Mouse (Mus musculus) liver, postnatal 0 days (tissue): ENCODE data around the gene Zfp786. TPM values are rescaled to one million over a fixed set of nuclear protein-coding genes. Genes with fewer than 3 reads are reported as not detected.
"Not testable (repeated sequence)": the region's sequence is repeated elsewhere in the genome, so short reads cannot be mapped to it uniquely, and the experiment has no call there.

Source experiments
- ATAC-seq: fragments of 200-750 bp; cut with Nextera tagmentation; 2 replicates; pipeline ENCODE4 v1.8.0; 2017; ENCODE audit warnings: mild to moderate bottlenecking, moderate library complexity
- DNase-seq: peaks from one replicate; pipeline ENCODE4 v3.0.0-alpha.2; 2016
- H3K27ac ChIP-seq: fragments of 300-500 bp; sonication (generic); 2 replicates; pipeline ENCODE4 v1.5.1; 2014; ENCODE audit warnings: antibody characterized with exemption, moderate library complexity, mild to moderate bottlenecking, low read depth
- H3K27me3 ChIP-seq: fragments of 300-500 bp; sonication (generic); 2 replicates; pipeline ENCODE4 v1.6.1; 2014; ENCODE audit warnings: low read length, control low read depth, mixed read lengths; ENCODE audit not compliant: insufficient read depth
- H3K36me3 ChIP-seq: fragments of 300-500 bp; sonication (generic); replicated peaks from 2 replicates; pipeline ENCODE4 v1.6.1; 2014; ENCODE audit warnings: mild to moderate bottlenecking, control low read depth, low read length, moderate library complexity, mixed read lengths; ENCODE audit not compliant: insufficient read depth
- H3K4me1 ChIP-seq: fragments of 300-500 bp; sonication (generic); 2 replicates; pipeline ENCODE4 v1.6.1; 2014; ENCODE audit warnings: antibody characterized with exemption, mild to moderate bottlenecking, control low read depth; ENCODE audit not compliant: insufficient read depth
- H3K4me2 ChIP-seq: fragments of 300-500 bp; sonication (generic); 2 replicates; pipeline ENCODE4 v1.6.1; 2014; ENCODE audit warnings: low read depth, mild to moderate bottlenecking, low read length, moderate library complexity, mixed read lengths
- H3K4me3 ChIP-seq: fragments of 300-500 bp; sonication (generic); 2 replicates; pipeline ENCODE4 v1.5.1; 2014; ENCODE audit warnings: low read depth, low read length
- H3K9ac ChIP-seq: fragments of 300-500 bp; sonication (generic); replicated peaks from 2 replicates; pipeline ENCODE4 v1.6.1; 2014; ENCODE audit warnings: mild to moderate bottlenecking, moderate library complexity
- H3K9me3 ChIP-seq: fragments of 300-500 bp; sonication (generic); 2 replicates; pipeline ENCODE4 v1.6.1; 2016; ENCODE audit warnings: mild to moderate bottlenecking, control low read depth, low read length, mixed read lengths
- CTCF ChIP-seq: sonication (generic); IDR thresholded peaks from 2 replicates; pipeline ENCODE4 v1.5.1; 2016; ENCODE audit warnings: antibody characterized with exemption, low read depth
- EP300 ChIP-seq: IDR thresholded peaks from 2 replicates; pipeline ENCODE4 v1.6.1; 2016; ENCODE audit warnings: antibody characterized with exemption, low read depth, mild to moderate bottlenecking
- WGBS: fragments of 180-500 bp; shearing (Covaris S2); extraction: QIAGEN DNeasy Blood & Tissue Kit; methylation state at CpG from one replicate; pipeline ENCODE4 v1.1.7; 2014; ENCODE audit not compliant: insufficient replicate concordance; 5-methylcytosine and 5-hydroxymethylcytosine counted together
- microRNA counts: library from miRNA; unstranded; fragments of <30 nt; microRNA quantifications from one replicate; lab custom pipeline; 2015
- microRNA-seq: library from miRNA; unstranded; fragments of <30 nt; microRNA quantifications from one replicate; pipeline ENCODE4, GENCODE M21; 2016
- polyA plus RNA-seq: library from polyadenylated mRNA; unstranded; fragments of >200 nt; fragmentation: Nextera tagmentation; extraction: Ambion mirVana; gene quantifications from 2 replicates; pipeline ENCODE4 v1.2.1, GENCODE M21; 2015

Zfp786 gene
- polyA plus RNA-seq, 1 experiment from 2014 or later: 0.51 TPM

GRCm38 (mm10) chr6:47780576-47781013, 50.1 kb downstream of the Zfp786 start:
- Histone ChIP-seq H3K27ac (peak overlapping the region; percentile 58), H3K4me2 (peak overlapping the region; percentile 58), H3K4me1 (peaks cover 4% of the 10 kb centered on the region), H3K27me3 (no peaks in the 10 kb centered on the region), H3K9me3 (no peaks in the 10 kb centered on the region), H3K4me3 (peak overlapping the region; percentile 50), H3K36me3 (no peaks in the 10 kb centered on the region), H3K9ac (peak overlapping the region; percentile 56)
- ATAC-seq: peak; percentile 21; the same call in 1 of the 2 replicates
- WGBS: 9% methylated on average over 2 of the region's 2 CpGs
- DNase-seq: no peak
- no peak for TF ChIP-seq EP300
- no peak for TF ChIP-seq CTCF

DNA sequence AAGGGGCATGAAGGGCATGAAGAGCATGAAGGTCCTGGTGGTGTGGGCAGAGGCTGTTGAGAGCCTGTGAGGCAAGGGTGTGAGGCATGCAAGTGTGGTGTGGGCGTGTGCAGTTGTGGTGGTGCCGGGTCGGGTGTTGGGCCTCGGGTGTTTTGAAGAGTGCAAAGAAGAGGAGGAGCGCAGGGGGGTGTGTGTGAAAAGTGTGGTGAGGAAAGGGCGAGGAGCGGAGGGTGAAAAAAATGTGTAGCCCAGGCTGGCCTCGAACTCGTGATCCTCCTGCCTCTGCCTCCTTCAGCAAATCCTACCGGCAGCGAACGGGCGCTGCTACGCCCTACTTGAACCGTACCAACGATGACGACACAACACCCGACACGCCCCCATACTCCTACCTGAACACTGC, 58.9 kb downstream of the Zfp786 start:
- not testable (repeated sequence) for H3K4me2 ChIP-seq, H3K27me3 ChIP-seq, H3K9me3 ChIP-seq, H3K9ac ChIP-seq, H3K4me1 ChIP-seq, H3K27ac ChIP-seq, H3K4me3 ChIP-seq, H3K36me3 ChIP-seq
- peak; percentile 24 for DNase-seq
- 56% methylated on average over 6 of the region's 19 CpGs for WGBS
- ATAC-seq: peak; percentile 54

GRCm38 (mm10) chr6:47771113-47771512, 59.6 kb downstream of the Zfp786 start:
- 76% methylated on average over 11 of the region's 12 CpGs for WGBS
- not testable (repeated sequence) for H3K36me3 ChIP-seq, DNase-seq, H3K4me3 ChIP-seq, H3K4me1 ChIP-seq, H3K27ac ChIP-seq, H3K9me3 ChIP-seq, H3K4me2 ChIP-seq, H3K27me3 ChIP-seq, H3K9ac ChIP-seq, ATAC-seq

DNA sequence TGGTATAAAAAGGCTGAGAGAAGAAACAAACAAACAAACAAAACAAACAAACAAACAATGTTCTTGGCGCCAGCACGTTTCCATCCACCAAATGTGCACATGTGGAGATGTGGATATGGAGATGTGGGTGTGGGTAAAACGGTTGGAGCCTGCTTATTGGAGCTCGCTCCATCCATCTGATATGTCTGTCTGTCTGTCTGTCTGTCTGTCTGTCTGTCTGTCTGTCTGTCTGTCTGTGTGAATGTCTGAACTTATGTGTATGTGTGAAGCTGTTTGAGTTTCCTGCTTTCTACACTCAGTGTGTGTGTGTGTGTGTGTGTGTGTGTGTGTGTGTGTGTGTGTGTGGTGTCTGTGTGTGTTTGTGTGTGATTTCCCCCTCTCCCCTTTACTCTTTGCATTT, 60.8 kb downstream of the Zfp786 start:
- H3K27me3 ChIP-seq, H3K4me3 ChIP-seq, ATAC-seq, H3K27ac ChIP-seq, H3K9ac ChIP-seq, H3K4me1 ChIP-seq, H3K4me2 ChIP-seq, DNase-seq, H3K9me3 ChIP-seq, H3K36me3 ChIP-seq: not testable (repeated sequence)
- 67% methylated on average over 4 of the region's 4 CpGs for WGBS

MicroRNAs encoded within 50 kb of the gene (microRNA counts, 519-probe panel; counts per million panel counts)
- not detected for microRNA mmu-miR-704 (lab: Ali Mortazavi, UCI)

Small RNA genes within 50 kb of the gene (microRNA-seq; reads per million reads assigned to microRNA genes)
- gene Mir704: not detected

Other genes with a start within 250 kb of the Zfp786 start
- gene Ezh2, start 235.5 kb downstream of the Zfp786 start, polyA plus RNA-seq: 36.5 and 37.2 TPM in 2 replicates
- 101 and 116 TPM in 2 replicates for gene Pdia4, start 17.4 kb downstream of the Zfp786 start, polyA plus RNA-seq
- 1.4 and 1.6 TPM in 2 replicates for gene Zfp398, start 4.8 kb upstream of the Zfp786 start, polyA plus RNA-seq
- gene Zfp282, start 46.3 kb upstream of the Zfp786 start, polyA plus RNA-seq: 2.0 and 2.4 TPM in 2 replicates
- gene Zfp212, start 89.6 kb upstream of the Zfp786 start, polyA plus RNA-seq: 4.0 and 5.1 TPM in 2 replicates
- 2.7 TPM in 2 replicates for gene Zfp956, start 122.5 kb upstream of the Zfp786 start, polyA plus RNA-seq
- gene Zfp777, start 218.0 kb upstream of the Zfp786 start, polyA plus RNA-seq: 1.7 and 2.2 TPM in 2 replicates